Mouse (Mus musculus) lung, adult 2 months (tissue): Measurements from ENCODE around the gene Fstl1. TPM values are rescaled to one million over a fixed set of nuclear protein-coding genes. Genes with fewer than 3 reads are reported as not detected.

Source experiments
- DNase-seq: peaks from one replicate; pipeline ENCODE4 v3.0.0; 2022
- H3K4me1 ChIP-seq: fragments of 200-500 bp; 2 replicates; pipeline ENCODE4 v1.6.1; 2011; ENCODE audit warnings: low read length; ENCODE audit not compliant: control insufficient read depth, insufficient read depth
- H3K4me3 ChIP-seq: fragments of 200-500 bp; replicated peaks from 2 replicates; pipeline ENCODE3; 2011; ENCODE audit warnings: low read depth, mild to moderate bottlenecking, control low read depth, low read length; ENCODE audit errors: extremely low read depth
- CTCF ChIP-seq: fragments of 200-500 bp; IDR thresholded peaks from 2 replicates; pipeline ENCODE4 v1.5.1; 2011; ENCODE audit warnings: mild to moderate bottlenecking, low read length, control low read depth; ENCODE audit not compliant: insufficient read depth
- POLR2A ChIP-seq: fragments of 200-500 bp; IDR thresholded peaks from 2 replicates; pipeline ENCODE4 v1.6.1; 2011; ENCODE audit warnings: low read depth, mild to moderate bottlenecking, control low read depth, low read length, borderline replicate concordance; ENCODE audit errors: extremely low read depth
- WGBS: fragments of 180-500 bp; shearing (Covaris S2); methylation state at CpG from one replicate; pipeline ENCODE4 v1.1.7; 2018; 5-methylcytosine and 5-hydroxymethylcytosine counted together
- polyA plus RNA-seq: library from polyadenylated mRNA; depleted of rRNA; stranded (reverse); fragments of >200 nt; gene quantifications from 2 replicates; pipeline ENCODE4 v1.2.3, GENCODE M21; 2012; rRNA removed

Fstl1 gene
- polyA plus RNA-seq = 36.0 and 44.5 TPM in 2 replicates

DNA sequence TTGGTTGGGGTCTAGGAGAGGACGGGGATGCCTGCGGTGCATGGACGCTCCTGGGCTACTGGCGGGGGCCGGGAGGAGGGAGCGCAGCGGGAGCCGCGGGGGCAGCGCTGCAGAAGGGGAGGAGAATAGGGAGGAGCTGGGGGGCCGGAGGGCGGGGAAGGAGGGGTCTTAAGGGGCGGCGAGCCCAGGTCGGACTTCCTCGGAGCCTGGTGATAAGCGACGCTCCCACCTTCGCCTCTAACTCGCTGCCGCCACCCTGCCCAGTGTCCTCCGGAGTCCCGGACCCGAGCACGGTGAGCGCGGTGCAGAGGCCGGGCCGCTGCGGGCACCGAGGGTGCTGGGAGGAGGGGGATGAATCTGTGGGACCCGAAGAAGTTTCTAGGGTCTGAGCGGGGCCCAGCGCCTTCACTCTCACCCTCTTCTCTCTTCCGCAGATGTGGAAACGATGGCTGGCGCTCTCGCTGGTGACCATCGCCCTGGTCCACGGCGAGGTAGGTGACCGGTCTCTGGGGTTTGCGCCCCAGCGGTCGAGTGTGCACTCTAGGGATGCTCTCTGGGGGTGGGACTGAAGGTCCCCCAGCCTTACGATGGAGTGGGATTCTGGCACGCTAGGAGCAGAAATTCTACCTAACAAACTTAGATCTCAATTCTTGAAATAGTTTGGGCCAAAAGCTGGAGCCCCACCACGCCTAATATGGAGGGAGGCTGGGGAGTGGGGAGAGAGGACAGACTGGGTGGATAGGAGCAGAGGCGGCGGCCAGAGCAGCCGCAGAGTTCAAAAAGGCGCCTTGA is at the start of gene Fstl1:
Gene Fstl1 (plus strand): TSS at position 14 of the 792 bp plus-strand sequence.
- Histone ChIP-seq H3K4me1 (0 out of 2 replicates have a peak, but pooled peaks cover 3% of the 10 kb centered on the region), H3K4me3 (peak within 1 kb of the TSS; percentile 82)
- 2% methylated on average over 49 of the region's 52 CpGs for WGBS
- peak; percentile 45; the same call in 1 of the 2 replicates for TF ChIP-seq POLR2A
- no peak for TF ChIP-seq CTCF
- DNase-seq = peak; percentile 46

DNA sequence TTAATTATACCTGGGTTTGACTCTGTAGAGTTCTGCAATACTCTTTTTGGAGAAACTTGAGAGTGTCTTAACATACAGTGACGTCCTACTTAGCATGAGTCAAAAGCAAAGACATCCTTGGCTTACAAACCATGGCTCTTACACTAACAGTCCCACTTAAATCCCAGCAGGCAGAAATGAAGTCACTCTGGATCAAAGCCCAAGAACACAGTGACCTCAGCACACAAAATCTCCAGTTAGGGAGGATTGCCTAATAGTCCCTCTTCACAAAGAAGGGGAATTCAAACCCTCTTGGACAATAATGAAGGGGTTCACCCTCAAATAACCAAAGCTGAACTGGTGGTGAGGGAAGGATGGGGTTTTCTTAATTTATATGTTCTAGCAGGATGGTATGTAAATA is 48.0 kb upstream of the Fstl1 start:
- Histone ChIP-seq H3K4me3 (no peak overlapping the region), H3K4me1 (no peaks in the 10 kb centered on the region; the same call in 1 of the 2 replicates)
- TF ChIP-seq POLR2A (no peak), CTCF (no peak)
- DNase-seq = no peak
- 60% methylated on average over 1 of the region's 1 CpGs for WGBS

DNA sequence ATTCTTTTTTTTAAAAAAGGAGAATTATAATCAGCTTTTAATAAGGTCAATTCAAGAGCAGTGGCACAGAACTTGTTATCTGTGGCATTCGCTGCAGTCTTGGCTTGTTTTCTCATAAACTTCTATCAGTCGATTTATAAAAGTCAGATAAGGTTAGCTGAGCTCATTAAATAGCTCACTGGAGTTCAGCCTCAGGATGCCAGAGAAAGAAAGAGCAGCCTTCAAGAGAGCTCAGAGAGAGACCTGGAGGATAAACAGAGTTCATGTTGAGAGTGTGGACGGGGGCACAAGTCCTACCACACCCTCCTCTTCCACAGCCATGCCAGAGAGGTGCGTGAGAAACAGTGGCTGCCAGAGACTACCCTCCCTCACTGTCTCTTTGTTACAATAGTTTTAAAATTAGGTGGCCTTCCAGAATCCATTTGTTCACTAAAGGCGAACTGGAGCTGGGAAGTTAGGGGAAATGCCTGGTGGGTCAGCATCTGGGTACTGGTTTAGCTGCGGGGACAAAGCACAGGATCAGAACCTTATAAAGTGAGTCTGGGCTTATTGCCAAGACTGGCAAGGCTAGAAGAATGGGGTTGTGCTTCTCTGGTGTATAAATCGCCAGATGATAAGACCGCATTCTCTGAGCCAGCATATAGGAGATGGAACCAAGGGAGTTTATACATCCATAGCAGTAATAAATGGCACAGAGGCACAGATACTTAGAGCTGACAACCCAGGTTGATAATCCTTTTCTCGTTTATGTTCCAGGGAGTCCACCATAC is 47.1 kb upstream of the Fstl1 start:
- Histone ChIP-seq H3K4me3 (no peak overlapping the region), H3K4me1 (no peaks in the 10 kb centered on the region; the same call in 1 of the 2 replicates)
- no peak for TF ChIP-seq CTCF
- no peak for TF ChIP-seq POLR2A
- WGBS = 25% methylated on average over 9 of the region's 9 CpGs
- no peak for DNase-seq

DNA sequence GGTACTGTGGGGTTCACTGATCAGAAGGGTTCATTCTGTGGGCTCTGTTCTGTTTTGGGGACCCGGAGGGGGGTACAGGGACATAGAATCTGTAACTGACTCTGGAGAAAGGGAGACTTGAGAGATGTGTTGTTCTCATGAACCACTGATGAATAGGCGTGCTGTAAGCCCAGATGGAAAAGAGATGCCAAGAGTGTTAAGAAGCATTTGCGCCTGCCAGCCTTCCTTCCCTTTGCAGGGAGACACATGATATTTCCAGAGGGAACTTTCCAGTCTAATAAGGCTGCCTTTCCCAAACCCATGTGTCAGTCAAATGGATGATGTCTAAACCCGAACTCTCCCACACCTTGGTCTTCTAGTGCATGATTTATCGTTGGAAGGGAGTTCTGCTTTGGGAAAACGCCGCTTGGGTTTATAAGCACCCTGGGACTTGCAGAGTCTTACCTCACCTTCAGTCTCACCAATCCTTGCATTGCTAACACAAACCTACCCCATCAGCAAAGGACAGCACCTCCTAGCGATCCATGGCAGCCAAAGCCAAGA is 46.3 kb upstream of the Fstl1 start:
- no peak for DNase-seq
- no peak overlapping the region for H3K4me3 ChIP-seq
- no peak for TF ChIP-seq POLR2A
- TF ChIP-seq CTCF = no peak
- H3K4me1 ChIP-seq = no peaks in the 10 kb centered on the region; the same call in 1 of the 2 replicates
- 87% methylated on average over 8 of the region's 8 CpGs for WGBS

DNA sequence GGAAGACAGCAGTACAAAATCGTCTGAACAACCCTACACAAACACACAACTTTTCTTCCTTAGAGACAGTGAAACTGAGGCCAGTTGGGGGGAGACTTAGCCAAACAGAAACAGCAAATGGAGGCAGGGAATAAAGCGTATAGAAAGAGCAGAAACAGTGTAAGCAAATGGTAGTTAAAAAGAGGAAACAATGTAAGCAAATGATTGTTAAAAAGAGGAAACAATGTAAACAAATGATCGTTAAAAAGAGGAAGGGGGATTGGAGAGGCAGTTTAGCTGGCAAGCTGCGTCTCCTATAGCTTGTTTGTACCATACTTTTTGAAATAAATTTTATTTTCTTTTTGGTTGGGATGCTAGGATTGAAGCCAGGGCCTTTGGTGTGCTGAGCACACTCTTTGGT is 45.2 kb upstream of the Fstl1 start:
- TF ChIP-seq POLR2A = no peak
- TF ChIP-seq CTCF = no peak

DNA sequence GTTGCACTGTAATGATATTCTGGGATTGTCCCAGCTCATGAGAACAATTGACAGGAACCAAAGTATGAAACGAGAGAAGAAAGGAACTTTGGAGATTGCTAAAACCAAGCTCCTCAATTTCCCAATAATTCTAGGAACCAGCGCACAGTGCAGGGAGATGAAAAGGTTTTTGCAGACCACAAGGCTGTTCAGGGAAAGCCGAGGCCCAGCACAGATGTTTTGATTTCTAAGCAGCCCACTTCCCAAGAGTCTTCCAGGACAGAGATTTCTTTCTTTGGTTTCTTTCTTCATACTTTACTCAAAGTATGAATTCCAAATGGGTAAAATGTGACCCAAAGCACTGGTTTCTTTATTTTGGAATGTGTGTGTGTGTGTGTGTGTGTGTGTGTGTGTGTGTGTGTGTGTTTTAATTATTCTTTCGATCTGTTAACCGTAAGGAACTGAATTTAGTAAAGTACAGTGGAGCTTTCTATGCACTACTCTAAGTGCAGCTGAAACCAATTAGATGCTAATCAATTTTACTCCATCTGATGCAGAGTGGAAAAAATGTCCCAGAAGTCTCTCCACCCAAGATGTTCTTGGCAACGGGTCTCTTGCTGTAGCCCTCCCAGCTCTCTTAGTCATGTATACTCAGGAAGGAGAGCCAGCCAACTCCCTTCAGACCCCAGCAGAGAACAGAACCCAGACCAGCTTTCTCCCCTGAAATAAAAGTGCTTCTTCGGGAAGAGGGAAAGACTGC is 44.5 kb upstream of the Fstl1 start:
- TF ChIP-seq POLR2A (no peak), CTCF (no peak)
- WGBS = 49% methylated on average over 7 of the region's 7 CpGs
- H3K4me1 ChIP-seq = no peaks in the 10 kb centered on the region; the same call in 1 of the 2 replicates
- H3K4me3 ChIP-seq = no peak overlapping the region
- no peak for DNase-seq

More for the DNA sequence above, 45.2 kb upstream of the Fstl1 start:
- H3K4me1 ChIP-seq = no peaks in the 10 kb centered on the region; the same call in 1 of the 2 replicates
- no peak overlapping the region for H3K4me3 ChIP-seq
- DNase-seq = no peak
- 37% methylated on average over 4 of the region's 4 CpGs for WGBS

DNA sequence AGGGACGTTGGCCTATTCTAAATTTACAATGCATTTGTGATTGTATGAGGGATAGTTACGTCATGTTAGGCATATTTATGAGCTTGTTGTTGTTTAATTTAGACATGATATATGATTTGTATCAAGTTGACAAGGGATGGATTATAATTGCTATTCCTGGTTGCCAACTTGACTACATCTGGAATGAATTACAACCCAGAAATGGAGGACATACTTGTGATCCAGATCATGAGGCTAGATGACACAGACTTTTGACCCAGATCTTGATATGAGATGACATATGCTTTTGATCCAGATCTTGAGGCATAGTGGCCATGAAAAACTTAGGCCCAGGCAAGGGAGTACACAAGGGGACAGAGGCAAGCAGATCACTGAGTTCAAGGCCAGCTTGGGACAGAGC is 36.6 kb upstream of the Fstl1 start:
- 83% methylated on average over 2 of the region's 2 CpGs for WGBS
- no peak for DNase-seq
- H3K4me3 ChIP-seq = no peak overlapping the region
- H3K4me1 ChIP-seq = no peaks in the 10 kb centered on the region; the same call in 1 of the 2 replicates
- no peak for TF ChIP-seq POLR2A
- TF ChIP-seq CTCF = no peak

DNA sequence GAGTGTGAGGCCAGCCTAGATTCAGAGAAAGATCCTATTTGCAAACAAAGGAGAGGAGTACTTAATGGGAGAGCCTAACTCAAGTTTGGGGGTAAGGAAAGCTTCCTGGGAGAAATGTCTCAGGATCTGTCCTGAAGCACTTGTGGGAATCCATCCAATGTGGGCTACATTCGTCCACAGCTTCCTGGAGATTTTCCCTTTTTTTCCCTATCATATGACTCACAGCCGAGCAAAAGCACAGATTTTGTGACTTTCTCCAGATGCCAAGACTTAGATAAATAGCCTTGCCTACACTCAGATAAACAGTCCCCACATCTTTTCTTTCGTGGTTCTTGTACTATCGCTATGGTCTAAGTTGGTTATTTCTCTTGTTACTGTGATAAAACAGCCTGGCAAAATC is 34.4 kb upstream of the Fstl1 start:
- DNase-seq = no peak
- Histone ChIP-seq H3K4me3 (no peak overlapping the region), H3K4me1 (no peaks in the 10 kb centered on the region; the same call in 1 of the 2 replicates)
- no peak for TF ChIP-seq CTCF
- no peak for TF ChIP-seq POLR2A
- WGBS = 54% methylated on average over 4 of the region's 4 CpGs

DNA sequence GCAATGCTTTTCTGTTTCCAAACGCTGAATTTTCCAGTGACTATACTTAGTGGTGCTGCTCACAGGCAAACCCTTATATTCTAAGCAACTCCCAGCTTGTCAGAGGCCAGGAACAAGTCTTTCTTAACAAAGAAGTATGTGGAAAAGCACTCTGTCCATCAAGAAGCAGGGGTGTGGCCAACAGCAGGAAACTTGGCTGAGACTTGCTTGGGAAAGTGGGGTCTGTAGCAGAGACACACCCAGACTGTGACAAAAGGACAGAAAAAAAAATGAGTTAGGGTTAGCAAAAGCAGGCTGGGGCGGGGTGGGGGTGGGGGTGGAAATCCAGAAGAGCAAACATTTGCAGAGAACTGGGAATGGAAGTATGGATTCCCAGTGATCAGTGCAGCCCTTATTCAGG is 23.8 kb upstream of the Fstl1 start:
- no peak for TF ChIP-seq CTCF
- no peak for TF ChIP-seq POLR2A
- Histone ChIP-seq H3K4me1 (peaks cover 6% of the 10 kb centered on the region), H3K4me3 (no peak overlapping the region)
- no peak for DNase-seq
- 14% methylated on average over 2 of the region's 2 CpGs for WGBS
